Mouse (Mus musculus) hindbrain, embryonic 11.5 days (tissue): ENCODE results near the gene Sort1. TPM values are rescaled to one million over a fixed set of nuclear protein-coding genes. Genes with fewer than 3 reads are reported as not detected.
A peak's percentile ranks its signal among the peaks of the same experiment; 100 is the strongest.

ENCODE experiments used
- ATAC-seq: fragments of 200-750 bp; cut with Nextera tagmentation; 2 replicates; pipeline ENCODE4 v1.8.0; 2017; ENCODE audit warnings: mild to moderate bottlenecking, moderate TSS enrichment, moderate library complexity; ENCODE audit not compliant: low FRiP score
- DNase-seq: peaks from one replicate; pipeline ENCODE4 v3.0.0-alpha.2; 2015; ENCODE audit warnings: low spot score
- H3K27ac ChIP-seq: fragments of 300-500 bp; sonication (generic); 2 replicates; pipeline ENCODE4 v1.5.1; 2014; ENCODE audit warnings: mild to moderate bottlenecking, low read depth, low read length
- H3K27me3 ChIP-seq: fragments of 300-500 bp; sonication (generic); 2 replicates; pipeline ENCODE4 v1.6.1; 2014; ENCODE audit warnings: mild to moderate bottlenecking, low read length, moderate library complexity, mixed read lengths; ENCODE audit not compliant: control insufficient read depth, insufficient read depth
- H3K36me3 ChIP-seq: fragments of 300-500 bp; sonication (generic); 2 replicates; pipeline ENCODE4 v1.6.1; 2014; ENCODE audit warnings: mild to moderate bottlenecking, low read length, moderate library complexity, mixed read lengths; ENCODE audit not compliant: control insufficient read depth, insufficient read depth
- H3K4me1 ChIP-seq: fragments of 300-500 bp; sonication (generic); replicated peaks from 2 replicates; pipeline ENCODE4 v1.6.1; 2014; ENCODE audit warnings: low read length, mixed read lengths; ENCODE audit not compliant: control insufficient read depth, insufficient read depth
- H3K4me2 ChIP-seq: fragments of 300-500 bp; sonication (generic); replicated peaks from 2 replicates; pipeline ENCODE4 v1.6.1; 2014; ENCODE audit warnings: mild to moderate bottlenecking, low read depth, low read length
- H3K4me3 ChIP-seq: fragments of 300-500 bp; sonication (generic); 2 replicates; pipeline ENCODE4 v1.5.1; 2014; ENCODE audit warnings: low read depth, low read length
- H3K9ac ChIP-seq: fragments of 300-500 bp; sonication (generic); 2 replicates; pipeline ENCODE4 v1.6.1; 2014; ENCODE audit warnings: low read depth, low read length
- H3K9me3 ChIP-seq: fragments of 300-500 bp; sonication (generic); 2 replicates; pipeline ENCODE4 v1.6.1; 2016; ENCODE audit warnings: low read length; ENCODE audit not compliant: control insufficient read depth
- WGBS: fragments of 180-500 bp; shearing (Covaris S2); extraction: QIAGEN DNeasy Blood & Tissue Kit; methylation state at CpG from one replicate; pipeline ENCODE4 v1.1.7; 2014; 5-methylcytosine and 5-hydroxymethylcytosine counted together
- polyA plus RNA-seq: library from polyadenylated mRNA; unstranded; fragments of >200 nt; fragmentation: Nextera tagmentation; extraction: Ambion mirVana; gene quantifications from 2 replicates; pipeline ENCODE4 v1.2.1, GENCODE M21; 2014

The Sort1 gene
- polyA plus RNA-seq, 1 experiment from 2014 or later = 20.2 TPM

DNA sequence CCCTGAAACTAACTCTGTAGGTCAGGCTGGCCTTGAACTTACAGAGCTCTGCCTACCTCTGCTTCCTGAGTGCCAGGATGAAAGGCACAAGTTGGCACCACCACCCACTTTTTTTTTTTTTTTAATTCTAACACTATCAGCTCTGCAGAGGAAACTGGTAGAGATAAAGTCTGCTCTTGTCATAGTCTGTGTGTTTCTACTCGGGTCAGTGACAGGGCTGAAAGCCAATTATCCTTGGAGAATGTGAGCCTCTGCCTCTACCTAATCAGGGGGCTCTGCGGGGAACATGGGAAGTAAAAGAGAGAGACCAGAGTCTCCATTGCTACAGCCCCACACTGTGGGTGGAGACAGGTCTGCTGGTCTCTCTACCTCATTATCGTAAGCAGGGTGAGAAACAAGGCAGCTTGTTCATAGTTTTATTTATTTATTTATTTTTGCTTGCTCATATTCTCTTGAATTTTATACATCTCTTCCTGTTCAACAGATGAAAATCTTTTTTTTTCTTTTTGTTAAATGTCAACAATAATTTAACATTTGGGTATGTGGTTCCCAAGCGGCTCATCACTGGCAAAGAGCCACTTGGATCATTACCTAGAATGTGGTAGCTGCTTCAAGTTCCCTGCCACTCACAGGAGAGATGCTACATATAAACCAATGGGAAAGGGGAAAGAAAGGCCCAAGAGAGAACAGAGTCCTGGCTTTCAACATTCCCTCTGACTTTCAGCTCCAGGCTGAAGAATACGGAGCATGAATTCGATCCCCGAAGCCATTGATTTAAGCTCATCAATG, 95.2 kb downstream of the Sort1 start:
- Histone ChIP-seq H3K27ac (no peak overlapping the region), H3K4me3 (no peak overlapping the region), H3K9ac (no peak overlapping the region), H3K27me3 (no peaks in the 10 kb centered on the region), H3K9me3 (no peaks in the 10 kb centered on the region), H3K36me3 (no peaks in the 10 kb centered on the region), H3K4me2 (no peak overlapping the region), H3K4me1 (no peaks in the 10 kb centered on the region; the same call in 1 of the 2 replicates)
- ATAC-seq (no peak), DNase-seq (no peak)
- 90% methylated on average over 7 of the region's 7 CpGs for WGBS

DNA sequence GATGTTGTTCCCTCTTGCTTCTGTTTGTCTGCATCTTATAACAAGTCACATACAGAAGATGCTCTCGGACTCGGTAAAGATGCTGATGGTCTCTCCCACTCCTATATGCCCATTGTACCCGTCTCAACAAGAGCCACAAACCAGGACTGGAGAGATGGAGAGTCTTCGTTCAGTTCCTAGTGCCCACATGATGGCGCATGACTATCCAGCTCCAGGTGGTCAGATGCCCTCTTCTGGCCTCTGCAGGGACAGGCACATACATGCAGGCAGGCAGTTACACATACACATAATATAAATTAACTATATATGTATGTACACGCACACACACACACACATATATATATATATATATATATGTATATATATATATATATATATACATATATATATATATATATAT, 96.8 kb downstream of the Sort1 start:
- WGBS = 79% methylated on average over 6 of the region's 6 CpGs
- Histone ChIP-seq H3K9ac (no peak overlapping the region), H3K4me2 (no peak overlapping the region), H3K27ac (no peak overlapping the region), H3K9me3 (no peaks in the 10 kb centered on the region), H3K4me1 (peaks cover 2% of the 10 kb centered on the region; the same call in 1 of the 2 replicates), H3K36me3 (no peaks in the 10 kb centered on the region), H3K27me3 (no peaks in the 10 kb centered on the region), H3K4me3 (no peak overlapping the region)
- DNase-seq (no peak), ATAC-seq (no peak)

- no peak for ATAC-seq
- 75% methylated on average over 14 of the region's 14 CpGs for WGBS
- no peaks in the 10 kb centered on the region for H3K36me3 ChIP-seq
- H3K4me1 ChIP-seq = peaks cover 2% of the 10 kb centered on the region; the same call in 1 of the 2 replicates
- DNase-seq = no peak
- no peaks in the 10 kb centered on the region for H3K27me3 ChIP-seq
- H3K4me3 ChIP-seq = no peak overlapping the region
- H3K27ac ChIP-seq = no peak overlapping the region
- H3K9me3 ChIP-seq = no peaks in the 10 kb centered on the region
- no peak overlapping the region for H3K9ac ChIP-seq
- no peak overlapping the region for H3K4me2 ChIP-seq
These were observed 98.3 kb downstream of the Sort1 start for GRCm38 (mm10) chr3:108381945-108382875.

DNA sequence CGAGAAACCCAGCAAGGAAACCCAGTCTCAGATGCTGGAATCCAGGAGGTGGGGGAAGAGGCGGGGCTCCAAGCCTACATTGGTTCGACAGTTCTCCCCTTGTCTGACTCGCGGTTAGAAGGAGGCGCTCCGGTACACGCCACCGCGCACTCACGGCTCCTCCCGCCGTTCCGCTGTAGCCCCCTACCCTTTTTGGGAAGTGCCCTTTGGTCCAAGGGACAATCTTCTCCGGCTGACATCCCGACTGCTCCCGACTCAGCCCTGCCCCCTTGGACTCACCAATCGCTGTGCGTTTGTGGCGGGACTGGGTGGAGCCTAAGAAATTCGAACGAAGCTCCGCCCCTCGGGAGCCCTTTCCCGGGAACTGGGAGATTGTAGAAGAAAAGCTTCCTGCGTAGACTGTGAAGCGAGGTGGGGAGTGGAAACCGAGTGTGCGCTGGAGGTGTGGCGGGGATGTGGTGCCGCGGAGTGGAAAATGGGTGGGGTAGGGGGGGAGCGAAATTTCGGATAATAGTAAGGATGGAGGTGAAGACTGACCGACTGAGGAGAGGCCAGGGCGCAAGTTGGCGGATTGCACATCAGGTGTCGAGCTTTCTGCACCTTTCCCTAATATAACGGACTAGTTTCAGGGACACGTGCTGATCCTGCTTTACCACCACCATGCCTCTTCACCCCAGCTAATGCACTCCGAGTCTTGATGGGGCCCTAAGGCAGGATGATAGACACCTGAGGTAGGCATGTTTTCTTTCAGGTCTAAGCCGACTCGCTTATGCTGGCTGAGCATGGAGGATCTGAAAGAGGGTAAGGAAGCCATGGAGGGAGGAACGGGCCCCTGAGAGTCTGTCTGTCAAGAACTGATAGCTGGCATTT, 99.8 kb downstream of the Sort1 start, which contains the start of gene Psrc1:
Gene Psrc1, plus strand, starts transcription at position 355 of the 870 bp plus-strand sequence.
- Histone ChIP-seq H3K4me3 (peak within 1 kb of the TSS; percentile 49), H3K4me2 (peak within 1 kb of the TSS; percentile 35), H3K36me3 (no peaks in the 10 kb centered on the region), H3K27ac (no peak within 1 kb of the TSS), H3K4me1 (peaks cover 2% of the 10 kb centered on the region; the same call in 1 of the 2 replicates), H3K9me3 (no peaks in the 10 kb centered on the region), H3K27me3 (no peaks in the 10 kb centered on the region), H3K9ac (peak within 1 kb of the TSS; percentile 28)
- DNase-seq (peak; percentile 96), ATAC-seq (peak; percentile 93)
- WGBS = under 1% methylated on average over 44 of the region's 44 CpGs

DNA sequence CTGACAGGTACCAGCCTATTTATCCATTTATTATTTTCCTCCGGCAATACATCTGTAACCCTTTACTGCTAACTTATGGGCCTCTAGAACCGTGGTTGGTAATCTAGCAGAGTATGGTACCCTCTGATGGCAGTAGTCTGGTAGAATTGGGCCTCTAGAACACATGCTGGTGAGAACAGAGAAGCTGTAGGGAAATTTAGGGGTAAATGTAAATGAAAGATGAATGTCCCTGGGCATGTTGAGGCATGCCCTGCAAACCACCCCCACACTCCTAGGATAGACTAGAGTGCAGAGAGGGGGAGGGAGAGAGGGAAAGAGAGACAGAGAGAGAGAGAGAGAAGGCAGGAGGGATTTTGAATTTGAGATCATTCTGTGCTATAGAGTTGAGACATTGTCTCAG, 100.5 kb downstream of the Sort1 start:
- H3K4me2 ChIP-seq = peak overlapping the region; percentile 35
- ATAC-seq = no peak
- DNase-seq = no peak
- H3K4me3 ChIP-seq = peak overlapping the region; percentile 49
- no peak overlapping the region for H3K27ac ChIP-seq
- H3K36me3 ChIP-seq = no peaks in the 10 kb centered on the region
- no peaks in the 10 kb centered on the region for H3K27me3 ChIP-seq
- H3K9ac ChIP-seq = peak overlapping the region; percentile 5; the same call in 1 of the 2 replicates
- H3K4me1 ChIP-seq = peaks cover 2% of the 10 kb centered on the region; the same call in 1 of the 2 replicates
- 54% methylated on average over 2 of the region's 2 CpGs for WGBS
- H3K9me3 ChIP-seq = no peaks in the 10 kb centered on the region

GRCm38 (mm10) chr3:108386186-108386585, 102.3 kb downstream of the Sort1 start:
- Histone ChIP-seq H3K9me3 (no peaks in the 10 kb centered on the region), H3K36me3 (no peaks in the 10 kb centered on the region), H3K27ac (no peak overlapping the region), H3K4me2 (no peak overlapping the region), H3K4me1 (peaks cover 2% of the 10 kb centered on the region; the same call in 1 of the 2 replicates), H3K27me3 (no peaks in the 10 kb centered on the region), H3K4me3 (no peak overlapping the region), H3K9ac (no peak overlapping the region)
- ATAC-seq (no peak), DNase-seq (no peak)
- 95% methylated on average over 10 of the region's 10 CpGs for WGBS

DNA sequence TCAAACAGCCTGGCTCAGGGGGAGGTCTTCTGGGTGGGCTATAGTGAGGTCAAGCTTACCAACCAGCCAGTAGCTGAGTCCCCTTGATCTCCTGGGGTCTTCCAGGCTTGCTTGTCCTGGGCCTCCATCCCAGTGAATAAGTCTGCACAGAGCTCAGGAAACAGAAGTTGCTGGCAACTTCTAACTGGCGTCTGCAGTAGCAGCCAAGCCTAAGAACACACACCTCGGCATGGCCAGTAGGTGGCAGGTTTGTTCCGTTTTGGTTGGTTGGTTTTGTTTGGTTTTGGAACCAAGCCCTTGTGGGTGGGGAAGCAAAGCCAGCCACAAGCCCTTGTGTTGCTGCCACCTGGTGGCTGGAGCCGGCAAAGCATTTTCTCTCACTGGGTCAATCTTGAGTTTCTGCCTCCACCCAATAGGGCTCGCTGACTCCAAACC, 105.2 kb downstream of the Sort1 start:
- H3K4me3 ChIP-seq = no peak overlapping the region
- H3K4me2 ChIP-seq = no peak overlapping the region
- H3K36me3 ChIP-seq = peaks cover 4% of the 10 kb centered on the region; the same call in 1 of the 2 replicates
- DNase-seq (peak; percentile 99), ATAC-seq (peak; percentile 57)
- H3K9ac ChIP-seq = no peak overlapping the region
- no peaks in the 10 kb centered on the region for H3K9me3 ChIP-seq
- WGBS = 1% methylated on average over 5 of the region's 5 CpGs
- no peaks in the 10 kb centered on the region for H3K27me3 ChIP-seq
- no peak overlapping the region for H3K27ac ChIP-seq
- peaks cover 4% of the 10 kb centered on the region; the same call in 1 of the 2 replicates for H3K4me1 ChIP-seq

DNA sequence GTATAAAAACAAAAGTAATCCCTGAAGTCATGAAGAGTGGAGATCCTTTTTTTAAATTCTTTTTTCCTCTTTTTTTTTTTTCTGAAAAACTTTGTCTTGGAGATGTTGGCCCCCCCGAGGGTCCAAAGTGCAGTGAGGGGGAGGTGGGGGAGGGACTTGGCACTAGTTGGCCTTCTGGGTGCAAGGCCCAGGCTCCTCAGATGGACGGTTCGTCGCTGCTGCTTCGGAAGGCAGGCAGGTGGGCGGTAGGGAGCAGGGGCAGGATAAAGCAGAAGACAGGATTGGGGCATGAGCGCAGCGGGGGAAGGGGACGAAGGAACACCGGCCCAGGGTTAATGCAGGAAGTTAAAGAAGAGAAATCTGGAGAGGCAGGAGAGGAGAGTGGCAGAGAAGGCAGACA, 108.4 kb downstream of the Sort1 start:
- Histone ChIP-seq H3K4me2 (no peak overlapping the region), H3K27me3 (no peaks in the 10 kb centered on the region), H3K27ac (no peak overlapping the region), H3K4me3 (no peak overlapping the region), H3K36me3 (peaks cover 17% of the 10 kb centered on the region), H3K9me3 (no peaks in the 10 kb centered on the region), H3K9ac (no peak overlapping the region), H3K4me1 (peaks cover 2% of the 10 kb centered on the region; the same call in 1 of the 2 replicates)
- 15% methylated on average over 10 of the region's 10 CpGs for WGBS
- no peak for ATAC-seq
- no peak for DNase-seq
